Mouse (Mus musculus) lung, postnatal 14 days (tissue): ENCODE measurements around the gene Gm6803.
"Not testable (repeated sequence)": the region's sequence is repeated elsewhere in the genome, so short reads cannot be mapped to it uniquely, and the experiment has no call there.

ENCODE experiments used
- DNase-seq: peaks from one replicate; pipeline ENCODE4 v3.0.0; 2021

Gm6803 gene

DNA sequence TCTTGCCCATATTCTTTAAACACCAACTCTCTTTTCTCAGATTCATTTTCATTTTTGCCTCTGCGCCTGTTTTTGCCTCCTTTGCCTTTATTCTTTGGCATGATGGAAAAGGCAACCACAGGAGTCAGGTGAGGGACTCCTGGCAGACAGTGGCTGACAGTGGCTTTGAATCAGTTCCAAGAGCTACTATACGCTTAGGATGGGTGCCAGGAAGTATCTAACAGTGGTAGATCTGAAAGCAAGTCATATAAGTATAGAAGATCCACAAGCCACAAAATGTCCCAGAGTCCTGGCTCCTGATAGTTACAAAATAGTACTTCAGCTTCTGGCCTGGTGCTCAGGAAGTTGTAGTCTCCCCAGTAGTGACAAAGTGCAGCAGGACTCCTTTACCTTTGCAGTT is at the start of gene Gm6803:
Gene Gm6803 (minus strand): TSS at position 101 of the 400 bp plus-strand sequence.
- not testable (repeated sequence) for DNase-seq

GRCm38 (mm10) chr12:88045226-88045625 is 26.7 kb upstream of the Gm6803 start:
- not testable (repeated sequence) for DNase-seq

DNA sequence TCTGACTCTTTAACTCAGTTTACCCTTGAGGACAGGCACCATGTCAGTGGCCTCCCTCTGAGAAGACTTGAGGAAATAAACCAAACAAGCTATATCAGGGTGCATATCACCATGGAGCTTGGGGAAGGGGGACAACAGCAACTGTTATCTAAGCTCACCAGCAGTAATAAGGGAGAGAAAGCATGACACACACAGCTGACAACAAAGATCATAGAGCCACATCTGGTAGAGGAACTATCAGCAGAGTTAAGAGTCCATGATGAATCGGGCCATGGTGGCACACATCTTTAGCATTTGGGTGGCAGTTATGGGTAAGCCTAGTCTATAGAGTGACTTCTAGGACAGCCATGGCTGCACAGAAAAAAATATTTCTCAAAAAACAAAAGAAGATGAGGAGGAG is 21.1 kb upstream of the Gm6803 start:
- not testable (repeated sequence) for DNase-seq

DNA sequence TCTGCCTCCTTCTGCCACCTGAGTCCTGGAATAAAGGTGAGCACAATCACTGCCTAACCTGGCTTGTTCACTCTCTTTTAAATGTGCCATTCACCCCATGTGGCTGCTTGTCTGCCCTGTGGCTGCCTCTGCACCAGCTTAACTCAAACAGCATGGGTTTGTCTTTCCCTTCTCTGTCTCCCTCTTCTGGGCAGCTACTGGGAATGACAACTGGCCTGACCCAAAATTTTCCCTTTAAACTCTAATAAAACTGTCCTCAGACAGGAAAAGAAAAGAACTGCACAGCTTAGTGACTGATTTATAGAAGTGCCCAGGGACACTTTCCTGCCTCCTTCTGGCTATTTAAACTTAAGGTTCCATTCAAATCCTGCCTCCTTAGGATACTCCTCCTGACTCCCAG is 20.5 kb upstream of the Gm6803 start:
- DNase-seq: not testable (repeated sequence)

DNA sequence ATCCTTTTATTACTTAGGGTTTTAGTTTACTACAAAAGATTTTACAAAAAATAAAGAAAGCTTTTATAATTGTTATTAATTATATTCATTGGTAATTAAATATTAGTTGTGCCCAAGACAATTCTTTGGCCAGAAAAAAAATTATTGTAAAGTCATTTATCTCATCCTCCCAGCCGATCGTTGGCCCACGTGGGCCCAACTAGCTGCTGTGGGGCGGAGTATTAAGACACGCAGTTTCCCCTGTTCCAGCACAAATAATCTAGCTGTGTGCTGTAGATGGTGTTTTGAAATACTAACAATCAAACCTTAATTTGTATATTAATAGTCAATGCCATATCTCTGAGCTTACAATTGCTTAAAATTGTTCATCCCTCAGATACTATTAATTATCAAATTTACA is 13.7 kb upstream of the Gm6803 start:
- DNase-seq: not testable (repeated sequence)

DNA sequence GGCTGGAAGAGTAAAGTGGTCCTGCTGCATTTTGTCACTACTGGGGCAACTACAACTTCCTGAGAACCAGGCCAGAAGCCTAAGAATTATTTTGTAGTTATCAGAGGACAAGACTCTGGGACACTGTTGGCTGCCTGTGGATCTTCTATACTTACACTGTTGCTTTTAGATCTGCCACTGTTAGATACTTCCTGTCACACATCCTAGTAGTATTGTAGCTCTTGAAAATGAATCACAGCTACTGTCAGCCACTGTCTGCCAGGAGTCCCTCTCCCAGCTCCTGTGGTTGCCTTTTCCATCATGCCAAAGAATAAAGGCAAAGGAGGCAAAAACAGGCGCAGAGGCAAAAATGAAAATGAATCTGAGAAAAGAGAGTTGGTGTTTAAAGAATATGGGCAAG is 8.1 kb upstream of the Gm6803 start, which contains the start of gene Gm2056:
Gene Gm2056 (plus strand): TSS at position 301 of the 400 bp plus-strand sequence.
- not testable (repeated sequence) for DNase-seq

GRCm38 (mm10) chr12:88011548-88011947 is 7.0 kb downstream of the Gm6803 start, which contains the start of gene Gm2075:
Gene Gm2075, plus strand, starts transcription at chr12:88011848.
- not testable (repeated sequence) for DNase-seq

DNA sequence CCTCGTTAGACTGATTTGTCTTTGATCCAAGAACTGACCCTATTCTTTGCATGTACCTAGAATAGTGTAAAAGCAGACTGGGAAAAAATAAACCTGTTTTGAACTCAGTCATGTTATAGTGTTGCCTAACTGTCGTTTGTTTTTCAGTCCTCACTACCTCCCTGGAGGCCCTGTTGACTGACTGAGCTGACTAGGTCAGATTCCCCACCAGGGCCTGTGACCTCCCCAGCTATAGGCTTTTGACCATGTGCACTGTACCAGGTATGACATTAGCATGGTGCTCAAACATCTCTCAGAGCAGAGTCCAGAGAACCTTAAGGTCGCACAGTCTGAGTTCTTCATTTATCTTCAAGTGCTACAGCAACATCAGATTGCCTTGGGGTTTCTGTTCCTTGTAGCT is 14.5 kb downstream of the Gm6803 start:
- DNase-seq: not testable (repeated sequence)

GRCm38 (mm10) chr12:87984000-87984399 is 34.6 kb downstream of the Gm6803 start:
- not testable (repeated sequence) for DNase-seq
